Mouse (Mus musculus) ES-E14 (cell line): ENCODE data around the gene Ndufb10. TPM values are rescaled to one million over a fixed set of nuclear protein-coding genes. Genes with fewer than 3 reads are reported as not detected.

Source experiments
- DNase-seq: peaks from one replicate; pipeline ENCODE4 v3.0.0-alpha.2; 2013; ENCODE audit warnings: low read depth, low spot score
- H3K27ac ChIP-seq: 2 replicates; pipeline ENCODE4 v1.5.1; 2012; ENCODE audit warnings: low read depth, mild to moderate bottlenecking, low read length, moderate library complexity, mixed read lengths; ENCODE audit not compliant: poor library complexity, insufficient read depth, severe bottlenecking
- H3K36me3 ChIP-seq: 2 replicates; pipeline ENCODE4 v1.6.1; 2012; ENCODE audit warnings: mild to moderate bottlenecking, low read length, moderate library complexity, mixed read lengths; ENCODE audit not compliant: control insufficient read depth, poor library complexity, insufficient read depth, severe bottlenecking
- H3K4me1 ChIP-seq, 2 experiments: fragments of 150-350 bp in 1 of 2; sonication (generic) in 1 of 2; 2 replicates each; pipeline ENCODE4 v1.6.1; 2012; ENCODE audit warnings: low read length in 2 of 2, mild to moderate bottlenecking in 1 of 2, mixed read lengths in 1 of 2; ENCODE audit not compliant: control insufficient read depth in 2 of 2, insufficient read depth in 2 of 2, poor library complexity in 1 of 2
- H3K4me3 ChIP-seq, 2 experiments: fragments of 150-350 bp in 1 of 2; sonication (generic) in 1 of 2; 2 replicates each; pipeline ENCODE4 v1.5.1; 2012; ENCODE audit warnings: low read length in 2 of 2, low read depth in 1 of 2, mild to moderate bottlenecking in 1 of 2, mixed read lengths in 1 of 2; ENCODE audit not compliant: insufficient read depth in 1 of 2, poor library complexity in 1 of 2, severe bottlenecking in 1 of 2
- H3K9ac ChIP-seq: 2 replicates; pipeline ENCODE4 v1.6.1; 2012; ENCODE audit warnings: low read depth, mild to moderate bottlenecking, low read length, mixed read lengths; ENCODE audit not compliant: poor library complexity, insufficient read depth, severe bottlenecking
- H3K9me3 ChIP-seq: fragments of 150-350 bp; sonication (generic); 2 replicates; pipeline ENCODE4 v1.6.1; 2012; ENCODE audit warnings: low read depth, mild to moderate bottlenecking, low read length; ENCODE audit not compliant: control insufficient read depth, insufficient read depth
- CHD2 ChIP-seq: IDR thresholded peaks from 2 replicates; pipeline ENCODE4 v1.6.1; 2014; ENCODE audit warnings: mild to moderate bottlenecking, low read depth, low read length, inconsistent platforms
- HCFC1 ChIP-seq: IDR thresholded peaks from 2 replicates; pipeline ENCODE4 v1.6.1; 2012; ENCODE audit warnings: low read length, inconsistent platforms, borderline replicate concordance; ENCODE audit not compliant: insufficient read depth
- MAFK ChIP-seq: IDR thresholded peaks from 2 replicates; pipeline ENCODE4 v1.6.1; 2014; ENCODE audit warnings: mild to moderate bottlenecking, low read depth, low read length, inconsistent platforms; ENCODE audit not compliant: insufficient read depth
- ZC3H11A ChIP-seq: IDR thresholded peaks from 2 replicates; pipeline ENCODE4 v1.6.1; 2012; ENCODE audit warnings: low read depth, mild to moderate bottlenecking, inconsistent platforms, low read length, borderline replicate concordance
- ZNF384 ChIP-seq: IDR thresholded peaks from 2 replicates; pipeline ENCODE4 v1.6.1; 2012; ENCODE audit warnings: low read depth, low read length, inconsistent platforms
- in situ Hi-C, 2 experiments: fragments of 600-800 bp; cut with MboI; formaldehyde crosslinking; loops; one replicate each; pipeline ENCODE4 v1.15.1; 2025; ENCODE audit warnings: low sequenced_read_pairs in 2 of 2, inconsistent platforms in 1 of 2; ENCODE audit not compliant: unreplicated experiment in 2 of 2
- total RNA-seq: library from RNA; depleted of rRNA; stranded (reverse); fragments of 300-350 nt; gene quantifications from 2 replicates; pipeline ENCODE4 v1.2.3, GENCODE M21; 2012

The Ndufb10 gene
- total RNA-seq, 1 experiment, result 191 TPM

DNA sequence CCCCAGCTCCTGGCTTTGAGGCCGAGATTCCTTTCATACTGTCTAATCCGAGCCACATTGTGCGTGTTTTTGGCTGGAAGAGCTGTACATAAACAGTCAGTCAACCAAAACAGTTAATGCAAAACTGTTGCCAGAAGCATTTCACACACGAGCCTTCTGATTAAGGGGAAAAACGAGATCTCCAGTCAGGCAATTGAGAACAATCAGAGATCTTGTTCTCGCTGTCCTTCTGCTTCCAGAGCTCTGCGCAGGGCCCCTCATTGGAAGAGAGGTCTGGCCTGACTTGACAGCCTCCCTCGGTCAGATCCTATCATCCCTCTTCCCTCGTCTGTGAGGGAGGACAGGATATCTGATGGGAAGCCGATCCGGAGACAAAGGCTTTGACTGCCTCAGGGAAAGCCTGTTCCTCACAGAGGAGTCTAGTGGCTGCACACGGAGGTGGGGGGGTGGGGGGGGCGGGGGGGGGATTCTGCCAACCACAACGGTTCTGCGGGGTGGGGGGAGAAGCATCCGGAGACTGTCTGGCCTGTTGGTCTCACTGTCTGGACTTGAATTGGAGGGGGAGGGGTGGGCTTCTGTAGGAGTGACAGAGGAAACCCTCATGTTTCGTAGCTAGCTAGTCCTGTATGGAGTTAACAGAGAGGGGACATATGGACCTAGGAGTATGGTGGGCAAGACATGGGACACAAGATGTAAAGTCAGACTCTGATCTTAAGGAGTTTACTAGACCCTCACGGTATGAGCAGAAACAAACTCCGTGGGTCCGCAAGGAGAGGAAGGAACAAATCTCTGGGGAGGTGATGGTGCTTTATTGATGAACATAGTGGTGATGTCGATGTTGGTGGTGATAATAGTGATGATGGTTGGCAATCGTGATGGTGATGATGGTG lies 41.0 kb upstream of the Ndufb10 start:
- no peak overlapping the region for H3K9ac ChIP-seq
- no peaks in the 10 kb centered on the region for H3K36me3 ChIP-seq
- H3K4me3 ChIP-seq, result no peak overlapping the region
- no peak for DNase-seq
- TF ChIP-seq HCFC1, result no peak
- no peak for TF ChIP-seq ZNF384
- no peak for TF ChIP-seq ZC3H11A
- no peak for TF ChIP-seq CHD2
- no peak for TF ChIP-seq MAFK
- H3K27ac ChIP-seq, result no peak overlapping the region
- in situ Hi-C loops, result no loop called here
- H3K4me1 ChIP-seq, result peaks cover 2 to 9% of the 10 kb centered on the region in 2 experiments; a peak in 2 of 4 replicates
- H3K9me3 ChIP-seq, result no peaks in the 10 kb centered on the region

DNA sequence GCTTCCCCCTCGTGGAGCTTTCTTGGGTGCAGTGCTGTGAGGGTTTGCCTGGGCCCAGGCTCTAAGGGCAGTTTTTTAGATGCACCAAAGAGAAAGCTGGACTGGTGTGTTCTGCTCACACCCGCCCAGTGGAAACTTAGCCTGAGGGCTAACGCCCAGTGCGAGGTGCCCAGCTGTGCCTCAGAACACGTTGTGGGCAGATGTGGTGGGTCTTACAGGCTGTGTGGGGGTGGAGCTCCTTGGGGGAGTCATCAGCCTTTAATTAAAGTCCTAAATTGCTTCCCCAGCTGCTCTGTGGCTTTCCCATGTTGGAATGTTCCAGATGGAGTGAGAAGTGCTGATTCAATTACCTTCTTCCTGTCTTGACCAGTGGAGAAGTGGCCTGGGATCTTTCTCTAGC lies 36.8 kb upstream of the Ndufb10 start:
- no peaks in the 10 kb centered on the region for H3K36me3 ChIP-seq
- DNase-seq, result no peak
- no peaks in the 10 kb centered on the region for H3K9me3 ChIP-seq
- 0 out of 2 replicates have a peak overlapping the region, but pooled peaks have one; percentile 21 for H3K9ac ChIP-seq
- peak overlapping the region in 1 of 2 experiments; percentile 9; a peak in 1 of 4 replicates for H3K4me3 ChIP-seq
- in situ Hi-C loops, result no loop called here
- H3K27ac ChIP-seq, result no peak overlapping the region
- peaks cover 2 to 7% of the 10 kb centered on the region in 2 experiments; a peak in 2 of 4 replicates for H3K4me1 ChIP-seq
- TF ChIP-seq CHD2 (no peak), MAFK (no peak), ZNF384 (no peak), HCFC1 (no peak), ZC3H11A (no peak)

DNA sequence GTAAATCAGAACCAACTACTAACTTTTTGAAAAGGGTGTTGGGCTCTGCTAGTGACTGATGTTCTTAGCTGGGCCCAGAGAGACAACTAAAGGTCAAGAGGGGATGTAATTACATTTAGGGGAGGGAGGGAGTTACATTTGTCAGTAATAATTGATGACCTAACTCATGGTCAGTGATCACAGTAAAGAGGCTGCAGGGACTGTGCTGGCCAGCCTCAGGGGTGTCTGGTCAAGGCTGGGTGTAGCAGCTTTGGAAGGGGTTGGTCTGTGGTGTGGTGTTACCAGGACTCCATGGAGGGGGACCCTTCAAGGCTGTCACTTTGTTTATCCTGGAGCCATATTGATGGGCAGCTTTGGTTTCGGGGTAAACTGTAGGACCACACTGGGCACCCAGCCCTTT lies 33.1 kb upstream of the Ndufb10 start:
- Histone ChIP-seq H3K4me1 (peaks cover 2 to 11% of the 10 kb centered on the region in 2 experiments; a peak in 3 of 4 replicates), H3K9me3 (no peaks in the 10 kb centered on the region), H3K4me3 (no peak overlapping the region), H3K36me3 (no peaks in the 10 kb centered on the region), H3K9ac (no peak overlapping the region), H3K27ac (no peak overlapping the region)
- TF ChIP-seq HCFC1 (no peak), ZNF384 (no peak), CHD2 (no peak), ZC3H11A (no peak), MAFK (no peak)
- DNase-seq, result no peak
- in situ Hi-C loops, result no loop called here

DNA sequence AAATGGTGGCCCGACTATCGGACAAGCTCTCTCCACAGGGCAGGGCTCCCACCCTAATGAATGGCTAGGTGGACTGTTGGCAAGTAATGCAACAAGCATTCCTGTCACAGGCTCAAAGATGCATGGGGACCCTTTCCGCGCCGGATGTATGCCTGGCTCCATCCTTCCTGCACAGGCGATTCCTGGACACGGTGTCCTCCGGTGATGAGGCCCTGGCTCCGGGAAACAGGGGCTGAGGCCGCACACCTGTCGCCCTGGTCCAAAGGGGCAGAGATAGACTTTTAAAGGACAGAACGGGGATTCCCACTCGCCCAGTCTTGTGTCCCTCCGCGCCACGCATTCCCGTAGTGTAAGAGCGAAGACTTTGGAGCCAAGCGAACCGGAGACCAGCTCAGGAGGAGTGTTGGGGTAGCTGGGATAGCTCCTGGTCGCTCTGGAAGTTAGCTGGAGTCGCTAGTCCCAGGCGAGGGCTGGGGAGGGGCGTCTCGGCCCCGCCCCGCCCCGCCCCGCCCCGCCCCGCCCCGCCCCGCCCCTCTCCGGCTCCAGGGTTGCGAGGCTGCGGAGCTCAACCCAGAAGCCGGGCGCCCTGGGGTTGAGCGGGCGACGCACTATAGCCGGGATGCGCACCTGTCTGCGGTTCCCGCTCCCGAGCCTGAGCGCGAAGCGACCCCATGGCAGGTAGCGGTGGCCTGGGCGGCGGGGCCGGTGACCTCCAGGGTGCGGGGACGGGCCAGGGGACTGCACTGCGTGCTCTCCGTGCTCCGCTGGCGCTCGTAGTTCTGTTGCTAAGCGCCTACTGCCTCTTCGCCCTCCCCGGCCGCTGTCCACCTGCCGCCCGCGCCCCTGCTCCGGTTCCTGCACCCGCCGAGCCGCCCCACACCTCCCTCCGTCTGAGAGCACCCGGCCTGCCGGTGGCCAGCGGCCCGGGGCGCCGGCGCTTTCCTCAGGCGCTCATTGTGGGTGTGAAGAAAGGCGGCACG lies 28.4 kb upstream of the Ndufb10 start, which contains the start of gene Hs3st6:
TSS of gene Hs3st6 (plus strand) at position 574 of the 980 bp plus-strand sequence.
- Histone ChIP-seq H3K4me1 (peaks cover 2 to 11% of the 10 kb centered on the region in 2 experiments; a peak in 3 of 4 replicates), H3K36me3 (no peaks in the 10 kb centered on the region), H3K9ac (peak within 1 kb of the TSS; percentile 58), H3K4me3 (peak within 1 kb of the TSS; percentile 73 to 86), H3K9me3 (no peaks in the 10 kb centered on the region), H3K27ac (no peak within 1 kb of the TSS)
- in situ Hi-C loops, result no loop called here
- TF ChIP-seq ZC3H11A, result no peak
- DNase-seq, result no peak
